Mouse (Mus musculus): ENCODE measurements around the gene Anks4b. TPM values are rescaled to one million over a fixed set of nuclear protein-coding genes. Genes with fewer than 3 reads are reported as not detected.
A peak's percentile ranks its signal among the peaks of the same experiment; 100 is the strongest.

The Anks4b gene
- polyA plus RNA-seq, 1 experiment from 2014 or later, result not detected

- Histone ChIP-seq H3K4me3 (ENCODE audit: low read depth, low read length) (0 out of 2 replicates have a peak overlapping the region, but pooled peaks have one; percentile 20), H3K9me3 (ENCODE audit: control insufficient read depth, low read length) (no peaks in the 10 kb centered on the region), H3K27me3 (ENCODE audit: control insufficient read depth, insufficient read depth, low read length) (peaks cover 2% of the 10 kb centered on the region), H3K27ac (ENCODE audit: low read depth, low read length) (no peak overlapping the region), H3K9ac (replicated peaks; ENCODE audit: low read depth, low read length) (no peak overlapping the region), H3K36me3 (ENCODE audit: control insufficient read depth, insufficient read depth, low read length) (no peaks in the 10 kb centered on the region), H3K4me1 (ENCODE audit: control insufficient read depth, insufficient read depth, low read length) (no peaks in the 10 kb centered on the region), H3K4me2 (ENCODE audit: low read depth, low read length) (peak overlapping the region; percentile 17)
- WGBS, result 3% methylated on average over 14 of the region's 14 CpGs
- ATAC-seq (ENCODE audit: low read depth), result no peak
Measured at GRCm38 (mm10) chr7:120201231-120201744, 27.6 kb downstream of the Anks4b start.

- H3K9me3 ChIP-seq (ENCODE audit: control insufficient read depth, low read length), result no peaks in the 10 kb centered on the region
- WGBS, result 3% methylated on average over 25 of the region's 26 CpGs
- no peak within 1 kb of the TSS for H3K27ac ChIP-seq (ENCODE audit: low read depth, low read length)
- no peak within 1 kb of the TSS for H3K9ac ChIP-seq (replicated peaks; ENCODE audit: low read depth, low read length)
- no peak for ATAC-seq (ENCODE audit: low read depth)
- no peaks in the 10 kb centered on the region for H3K4me1 ChIP-seq (ENCODE audit: control insufficient read depth, insufficient read depth, low read length)
- H3K27me3 ChIP-seq (ENCODE audit: control insufficient read depth, insufficient read depth, low read length), result peaks cover 2% of the 10 kb centered on the region
- H3K36me3 ChIP-seq (ENCODE audit: control insufficient read depth, insufficient read depth, low read length), result no peaks in the 10 kb centered on the region
- peak within 1 kb of the TSS; percentile 20; the same call in 1 of the 2 replicates for H3K4me3 ChIP-seq (ENCODE audit: low read depth, low read length)
- H3K4me2 ChIP-seq (ENCODE audit: low read depth, low read length), result peak within 1 kb of the TSS; percentile 17
Measured at GRCm38 (mm10) chr7:120201771-120202170, 28.1 kb downstream of the Anks4b start, which contains the start of gene Crym. Gene Crym (minus strand): TSS chr7:120202111.

- Histone ChIP-seq H3K4me3 (ENCODE audit: low read depth, low read length) (no peak within 1 kb of the TSS), H3K9me3 (ENCODE audit: control insufficient read depth, low read length) (no peaks in the 10 kb centered on the region), H3K4me1 (ENCODE audit: control insufficient read depth, insufficient read depth, low read length) (no peaks in the 10 kb centered on the region), H3K4me2 (ENCODE audit: low read depth, low read length) (0 out of 2 replicates have a peak within 1 kb of the TSS, but pooled peaks have one; percentile 23), H3K9ac (replicated peaks; ENCODE audit: low read depth, low read length) (no peak within 1 kb of the TSS), H3K27me3 (ENCODE audit: control insufficient read depth, insufficient read depth, low read length) (peaks cover 2% of the 10 kb centered on the region), H3K36me3 (ENCODE audit: control insufficient read depth, insufficient read depth, low read length) (no peaks in the 10 kb centered on the region), H3K27ac (ENCODE audit: low read depth, low read length) (no peak within 1 kb of the TSS)
- peak; percentile 79; the same call in 1 of the 2 replicates for ATAC-seq (ENCODE audit: low read depth)
- WGBS, result 6% methylated on average over 26 of the region's 26 CpGs
Measured at GRCm38 (mm10) chr7:120203789-120204188, 30.1 kb downstream of the Anks4b start, which contains the start of gene Abca14. Gene Abca14 (plus strand): TSS chr7:120203961.

GRCm38 (mm10) chr7:120205989-120206388 is 32.3 kb downstream of the Anks4b start:
- 71% methylated on average over 9 of the region's 9 CpGs for WGBS
- Histone ChIP-seq H3K27ac (ENCODE audit: low read depth, low read length) (no peak overlapping the region), H3K36me3 (ENCODE audit: control insufficient read depth, insufficient read depth, low read length) (no peaks in the 10 kb centered on the region), H3K27me3 (ENCODE audit: control insufficient read depth, insufficient read depth, low read length) (peaks cover 2% of the 10 kb centered on the region), H3K4me1 (ENCODE audit: control insufficient read depth, insufficient read depth, low read length) (no peaks in the 10 kb centered on the region), H3K4me2 (ENCODE audit: low read depth, low read length) (no peak overlapping the region), H3K4me3 (ENCODE audit: low read depth, low read length) (no peak overlapping the region), H3K9ac (replicated peaks; ENCODE audit: low read depth, low read length) (no peak overlapping the region), H3K9me3 (ENCODE audit: control insufficient read depth, low read length) (no peaks in the 10 kb centered on the region)
- no peak for ATAC-seq (ENCODE audit: low read depth)

DNA sequence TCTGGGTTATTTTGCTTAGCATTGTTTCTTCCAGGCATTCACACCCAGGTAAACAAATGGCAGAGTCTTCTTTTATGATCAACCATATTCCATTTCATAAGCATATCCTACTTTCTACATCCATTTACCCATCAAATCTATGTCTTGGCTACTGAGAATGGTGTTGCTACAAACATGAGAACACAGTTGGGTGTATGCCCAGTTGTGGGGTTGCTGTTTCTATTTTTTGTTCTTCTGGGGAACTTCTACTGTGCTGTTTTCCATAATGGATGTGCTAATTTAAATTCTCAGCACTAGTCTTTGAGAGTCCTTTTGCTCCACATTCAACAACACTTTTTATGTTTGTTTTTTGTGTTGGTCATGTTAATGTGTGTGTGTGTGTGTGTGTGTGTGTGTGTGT is 54.9 kb downstream of the Anks4b start:
- Histone ChIP-seq H3K4me2 (ENCODE audit: low read depth, low read length) (no peak overlapping the region), H3K36me3 (ENCODE audit: control insufficient read depth, insufficient read depth, low read length) (no peaks in the 10 kb centered on the region), H3K27ac (ENCODE audit: low read depth, low read length) (no peak overlapping the region), H3K9ac (replicated peaks; ENCODE audit: low read depth, low read length) (no peak overlapping the region), H3K4me1 (ENCODE audit: control insufficient read depth, insufficient read depth, low read length) (no peaks in the 10 kb centered on the region), H3K4me3 (ENCODE audit: low read depth, low read length) (no peak overlapping the region), H3K9me3 (ENCODE audit: control insufficient read depth, low read length) (no peaks in the 10 kb centered on the region), H3K27me3 (ENCODE audit: control insufficient read depth, insufficient read depth, low read length) (no peaks in the 10 kb centered on the region)
- no peak for ATAC-seq (ENCODE audit: low read depth)

Other genes starting within 250 kb of the Anks4b start
- not detected in 2 replicates for gene Dnah3, start 78.6 kb upstream of the Anks4b start, polyA plus RNA-seq (2014; fragmentation: Nextera tagmentation; extraction: Ambion mirVana)
- gene Tmem159, start 71.5 kb upstream of the Anks4b start, polyA plus RNA-seq (2014; fragmentation: Nextera tagmentation; extraction: Ambion mirVana), result 9.3 and 12.4 TPM in 2 replicates
- gene Zp2, start 28.6 kb upstream of the Anks4b start, polyA plus RNA-seq (2014; fragmentation: Nextera tagmentation; extraction: Ambion mirVana), result not detected in 2 replicates
- gene Crym, start 28.3 kb downstream of the Anks4b start, polyA plus RNA-seq (2014; fragmentation: Nextera tagmentation; extraction: Ambion mirVana), result 7.9 and 8.9 TPM in 2 replicates
- gene Abca14, start 30.1 kb downstream of the Anks4b start, polyA plus RNA-seq (2014; fragmentation: Nextera tagmentation; extraction: Ambion mirVana), result not detected in 2 replicates
- gene Abca15, start 154.8 kb downstream of the Anks4b start, polyA plus RNA-seq (2014; fragmentation: Nextera tagmentation; extraction: Ambion mirVana), result not detected in 2 replicates
- 0.04 TPM in 1 of 2 replicates, not detected in the other for gene Abca16, start 235.8 kb downstream of the Anks4b start, polyA plus RNA-seq (2014; fragmentation: Nextera tagmentation; extraction: Ambion mirVana)